Mouse (Mus musculus) bone marrow, adult 2 months (tissue): ENCODE results near the gene Hist1h2bh. TPM values are rescaled to one million over a fixed set of nuclear protein-coding genes. Genes with fewer than 3 reads are reported as not detected.
"Not testable (repeated sequence)": the region's sequence is repeated elsewhere in the genome, so short reads cannot be mapped to it uniquely, and the experiment has no call there.

Source experiments
- H3K27ac ChIP-seq: fragments of 200-500 bp; 2 replicates; pipeline ENCODE4 v1.5.1; 2012; ENCODE audit warnings: low read depth, mild to moderate bottlenecking, control low read depth, inconsistent platforms, low read length; ENCODE audit not compliant: control insufficient read depth, poor library complexity, insufficient read depth
- H3K4me1 ChIP-seq: fragments of 200-500 bp; 2 replicates; pipeline ENCODE4 v1.6.1; 2011; ENCODE audit warnings: low read length; ENCODE audit not compliant: control insufficient read depth, insufficient read depth
- H3K4me3 ChIP-seq: fragments of 200-500 bp; replicated peaks from 2 replicates; pipeline ENCODE3; 2011; ENCODE audit warnings: mild to moderate bottlenecking, low read depth, low read length, control low read depth; ENCODE audit not compliant: control insufficient read depth
- CTCF ChIP-seq: fragments of 200-500 bp; IDR thresholded peaks from 2 replicates; pipeline ENCODE4 v1.5.1; 2011; ENCODE audit warnings: low read length, control low read depth; ENCODE audit not compliant: control insufficient read depth, insufficient read depth
- POLR2A ChIP-seq: fragments of 200-500 bp; IDR thresholded peaks from 2 replicates; pipeline ENCODE4 v1.6.1; 2011; ENCODE audit warnings: low read depth, mild to moderate bottlenecking, control low read depth, low read length, borderline replicate concordance; ENCODE audit not compliant: control insufficient read depth
- WGBS: fragments of 180-500 bp; shearing (Covaris S2); methylation state at CpG from one replicate; pipeline ENCODE4 v1.1.7; 2018; 5-methylcytosine and 5-hydroxymethylcytosine counted together
- polyA plus RNA-seq: library from polyadenylated mRNA; stranded (reverse); fragments of >200 nt; gene quantifications from 2 replicates; pipeline ENCODE4 v1.2.4, GENCODE M21; 2011; ENCODE audit warnings: low replicate concordance; ENCODE audit not compliant: missing spikeins, insufficient read depth, insufficient read length

Hist1h2bh gene
- 6.8 and 11.4 TPM in 2 replicates for polyA plus RNA-seq

DNA sequence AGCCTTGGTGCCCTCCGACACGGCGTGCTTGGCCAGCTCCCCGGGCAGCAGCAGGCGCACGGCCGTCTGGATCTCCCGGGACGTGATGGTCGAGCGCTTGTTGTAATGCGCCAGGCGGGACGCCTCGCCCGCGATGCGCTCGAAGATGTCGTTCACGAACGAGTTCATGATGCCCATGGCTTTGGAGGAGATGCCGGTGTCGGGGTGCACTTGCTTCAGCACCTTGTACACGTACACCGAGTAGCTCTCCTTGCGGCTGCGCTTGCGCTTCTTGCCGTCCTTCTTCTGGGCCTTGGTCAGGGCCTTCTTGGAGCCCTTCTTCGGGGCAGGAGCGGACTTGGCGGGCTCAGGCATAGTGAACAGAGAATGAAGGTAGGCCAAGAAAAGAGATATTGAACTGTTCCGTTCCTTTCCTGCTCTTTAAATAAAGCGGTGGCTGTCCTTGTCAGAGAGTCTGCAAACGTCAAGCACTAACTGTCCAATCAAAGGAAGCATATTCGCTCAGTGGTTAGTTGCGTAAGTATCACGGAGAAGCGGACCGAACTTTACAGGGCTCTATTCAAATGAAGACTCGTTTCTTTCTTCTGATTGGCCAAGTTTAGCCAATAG, at the start of gene Hist1h2bh:
Gene Hist1h2bh, minus strand, starts transcription at position 394 of the 609 bp plus-strand sequence.
- H3K27ac ChIP-seq: peak within 1 kb of the TSS; percentile 98
- peak; percentile 92 for TF ChIP-seq POLR2A
- peak within 1 kb of the TSS; percentile 78 for H3K4me3 ChIP-seq
- not testable (repeated sequence) for H3K4me1 ChIP-seq
- under 1% methylated on average over 42 of the region's 42 CpGs for WGBS

DNA sequence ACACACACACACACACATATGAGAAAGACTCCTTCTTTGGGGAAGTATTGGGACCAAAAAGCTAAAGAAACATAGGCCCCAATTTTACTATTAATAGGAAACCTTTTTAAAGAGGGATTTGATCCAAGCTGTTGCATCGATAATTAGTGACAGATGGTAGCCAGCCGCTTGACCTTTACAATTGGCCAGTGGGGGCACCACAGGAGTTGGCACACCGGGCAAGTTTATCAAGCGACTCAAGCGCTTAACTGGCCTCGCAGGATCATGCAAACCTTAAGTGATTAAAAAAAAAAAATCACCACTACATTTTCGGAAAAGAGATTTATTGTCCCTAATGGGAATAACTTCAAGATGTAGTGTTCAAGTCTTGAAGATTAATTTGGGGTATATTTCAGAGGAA, 49.4 kb upstream of the Hist1h2bh start:
- 60% methylated on average over 7 of the region's 7 CpGs for WGBS
- Histone ChIP-seq H3K4me1 (peaks cover 3% of the 10 kb centered on the region; the same call in 1 of the 2 replicates), H3K4me3 (no peak overlapping the region), H3K27ac (no peak overlapping the region)
- no peak for TF ChIP-seq CTCF

DNA sequence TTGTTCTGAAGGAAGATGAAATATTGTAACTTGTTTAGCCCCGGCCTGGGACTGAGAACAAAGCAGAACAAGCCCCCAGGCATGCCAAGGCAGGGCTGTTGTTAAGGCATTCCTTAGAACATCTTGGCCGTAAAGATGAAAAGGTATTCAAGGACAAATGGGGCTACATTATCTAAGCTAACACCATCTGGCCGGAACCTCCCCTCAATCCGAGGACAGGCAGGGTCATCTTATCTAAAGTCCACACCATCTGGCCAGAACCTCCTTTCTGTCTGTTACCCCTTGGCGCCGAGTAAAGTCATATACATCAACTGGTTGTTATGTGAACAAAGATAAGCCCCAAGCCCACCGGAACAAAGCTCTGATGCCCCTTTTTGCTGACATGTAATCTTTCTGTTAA, 48.7 kb upstream of the Hist1h2bh start:
- H3K4me1 ChIP-seq, H3K27ac ChIP-seq, H3K4me3 ChIP-seq: not testable (repeated sequence)
- 71% methylated on average over 7 of the region's 7 CpGs for WGBS

DNA sequence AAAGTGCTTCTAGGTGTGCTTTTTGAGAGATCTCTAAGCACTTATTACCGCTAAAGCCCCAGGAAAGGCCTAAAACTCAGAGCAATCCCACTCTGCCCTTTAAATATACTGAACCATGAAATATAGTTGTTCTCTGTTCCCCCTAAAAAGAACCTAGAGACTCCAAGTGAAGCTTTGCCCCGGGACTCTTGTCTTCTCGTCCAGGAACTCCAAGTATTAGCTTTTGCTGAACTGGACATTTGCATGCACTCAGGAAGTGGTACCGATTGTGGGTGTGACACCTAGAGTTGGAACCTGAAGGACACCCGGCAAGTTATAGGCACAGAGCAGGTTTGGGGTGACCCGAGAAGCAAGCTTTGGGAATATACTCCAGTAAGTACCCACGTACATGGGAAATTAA, 48.0 kb upstream of the Hist1h2bh start:
- peaks cover 3% of the 10 kb centered on the region; the same call in 1 of the 2 replicates for H3K4me1 ChIP-seq
- H3K4me3 ChIP-seq: no peak overlapping the region
- TF ChIP-seq CTCF: no peak
- no peak for TF ChIP-seq POLR2A
- H3K27ac ChIP-seq: no peak overlapping the region
- 89% methylated on average over 7 of the region's 7 CpGs for WGBS

DNA sequence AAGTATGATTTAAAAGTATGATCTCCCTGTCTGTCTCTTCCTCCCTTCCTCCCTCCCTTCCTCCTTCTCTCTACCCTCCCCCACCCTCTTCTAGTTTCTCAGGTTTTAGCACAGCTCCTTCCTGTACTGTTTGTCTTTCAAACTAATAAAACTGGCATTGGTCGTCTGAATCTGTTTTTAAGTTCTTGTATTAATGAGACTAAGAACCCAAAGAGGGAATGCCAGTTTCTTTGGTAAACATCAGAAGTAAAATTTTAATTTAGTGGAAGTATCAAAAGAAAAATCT, 43.7 kb upstream of the Hist1h2bh start:
- TF ChIP-seq CTCF (no peak), POLR2A (no peak)
- Histone ChIP-seq H3K4me1 (peaks cover 3% of the 10 kb centered on the region; the same call in 1 of the 2 replicates), H3K27ac (peak overlapping the region; percentile 89), H3K4me3 (peak overlapping the region; percentile 56)
- WGBS: 4% methylated on average over 1 of the region's 1 CpGs

DNA sequence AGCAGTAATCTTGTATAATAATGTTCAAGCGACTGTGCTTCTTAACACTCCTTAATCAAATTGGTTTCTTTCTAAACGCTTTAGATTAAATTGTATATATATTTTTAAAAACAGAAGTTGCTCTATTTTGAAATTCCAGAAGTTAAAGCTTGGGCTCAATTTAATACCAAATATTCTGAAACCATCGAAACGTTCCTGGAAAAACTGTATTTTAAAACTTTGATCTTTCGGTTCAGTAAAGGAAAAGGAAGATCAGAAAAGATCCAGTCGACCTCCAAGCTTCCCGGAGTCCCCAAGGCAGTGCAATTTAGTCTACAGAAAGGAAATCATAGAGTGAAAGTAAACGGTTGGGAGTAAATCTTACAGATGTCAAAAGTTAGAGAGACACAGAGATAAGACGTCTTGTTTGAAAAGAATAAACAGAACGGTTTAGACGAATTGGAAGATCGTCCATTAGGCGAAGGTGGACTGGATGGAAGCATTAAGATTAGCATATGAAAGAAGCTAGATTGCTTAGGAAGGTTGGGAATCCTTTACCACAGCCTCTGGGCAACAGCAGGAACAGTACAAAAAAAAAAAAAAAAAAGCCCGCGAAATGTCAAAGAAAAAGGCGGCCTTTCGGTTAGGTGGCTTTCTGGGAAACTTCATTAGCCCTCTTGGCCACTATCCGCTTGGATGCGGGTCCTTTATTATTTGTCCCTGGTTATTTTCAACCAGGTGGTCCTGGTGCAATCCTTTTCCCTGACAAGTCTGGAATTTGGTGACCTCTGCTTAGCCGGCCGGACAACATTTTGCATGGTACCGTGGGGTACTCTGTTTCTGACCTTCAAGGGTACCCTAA, 43.1 kb upstream of the Hist1h2bh start:
- TF ChIP-seq POLR2A: no peak
- Histone ChIP-seq H3K4me3 (peak overlapping the region; percentile 56), H3K27ac (peak overlapping the region; percentile 89), H3K4me1 (peaks cover 3% of the 10 kb centered on the region; the same call in 1 of the 2 replicates)
- WGBS: 3% methylated on average over 22 of the region's 22 CpGs

DNA sequence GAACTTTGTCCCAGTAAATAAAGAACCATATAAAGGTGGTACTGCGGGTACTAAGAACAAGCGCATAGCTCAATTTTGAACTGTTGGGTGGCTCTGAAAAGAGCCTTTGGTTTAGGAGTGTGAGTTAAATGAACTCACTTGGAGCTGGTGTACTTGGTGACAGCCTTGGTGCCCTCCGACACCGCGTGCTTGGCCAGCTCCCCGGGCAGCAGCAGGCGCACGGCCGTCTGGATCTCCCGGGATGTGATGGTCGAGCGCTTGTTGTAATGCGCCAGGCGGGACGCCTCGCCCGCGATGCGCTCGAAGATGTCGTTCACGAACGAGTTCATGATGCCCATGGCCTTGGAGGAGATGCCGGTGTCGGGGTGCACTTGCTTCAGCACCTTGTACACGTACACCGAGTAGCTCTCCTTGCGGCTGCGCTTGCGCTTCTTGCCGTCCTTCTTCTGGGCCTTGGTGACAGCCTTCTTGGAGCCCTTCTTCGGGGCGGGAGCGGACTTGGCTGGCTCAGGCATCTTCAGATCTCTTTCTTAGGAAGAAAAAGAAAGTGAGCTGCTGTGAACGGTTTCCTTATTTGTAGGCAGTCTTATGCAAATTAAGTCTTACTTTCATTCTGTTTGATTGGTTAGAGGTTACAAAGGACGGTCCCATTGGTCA, 42.4 kb upstream of the Hist1h2bh start:
- TF ChIP-seq POLR2A: peak; percentile 92
- under 1% methylated on average over 35 of the region's 36 CpGs for WGBS
- Histone ChIP-seq H3K4me3 (peak overlapping the region; percentile 65), H3K27ac (peak overlapping the region; percentile 89)
- H3K4me1 ChIP-seq: not testable (repeated sequence)

DNA sequence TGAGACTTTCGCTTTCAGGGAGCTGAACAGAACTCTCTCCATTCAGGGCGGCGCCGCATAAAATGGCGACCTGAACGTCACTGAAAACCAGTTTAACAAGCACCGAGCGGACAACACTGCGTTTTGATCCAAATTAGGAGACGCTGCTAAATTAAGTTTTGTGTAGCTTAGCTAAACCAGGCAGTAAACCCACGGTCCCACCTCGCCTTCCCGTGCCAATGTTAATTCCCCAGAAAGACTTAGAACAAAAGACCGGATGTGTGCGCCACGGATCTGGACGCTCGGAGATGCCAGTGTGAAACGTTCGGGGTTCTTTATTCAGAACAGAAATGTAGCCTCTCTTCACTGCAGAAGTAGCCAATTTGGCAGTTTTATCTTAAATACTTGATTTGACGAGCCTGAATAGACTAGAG, 41.8 kb upstream of the Hist1h2bh start:
- no peak for TF ChIP-seq CTCF
- 0 out of 2 replicates have a peak, but pooled peaks have one; percentile 36 for TF ChIP-seq POLR2A
- peak overlapping the region; percentile 89 for H3K27ac ChIP-seq
- H3K4me1 ChIP-seq: peaks cover 3% of the 10 kb centered on the region; the same call in 1 of the 2 replicates
- WGBS: under 1% methylated on average over 21 of the region's 21 CpGs
- peak overlapping the region; percentile 65 for H3K4me3 ChIP-seq

DNA sequence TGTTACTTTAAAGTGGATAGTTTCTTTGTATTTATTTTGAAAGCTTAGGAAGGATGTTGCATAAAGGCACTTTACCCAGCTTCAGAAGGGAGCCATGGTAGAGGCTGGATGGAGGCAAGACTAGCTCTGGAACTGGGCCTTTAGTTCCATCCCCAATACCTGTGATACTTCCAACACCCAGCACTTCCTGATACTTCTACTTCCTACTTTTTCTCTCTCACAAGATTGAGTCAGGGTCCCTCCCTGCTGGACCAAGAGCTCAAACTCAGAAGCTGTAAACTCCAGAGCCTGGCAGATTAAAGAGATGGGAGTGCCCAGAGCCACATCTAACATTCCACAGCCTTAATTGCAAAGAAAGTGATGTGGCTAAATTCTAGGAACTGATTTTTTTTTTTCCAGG, 41.1 kb upstream of the Hist1h2bh start:
- Histone ChIP-seq H3K4me3 (peak overlapping the region; percentile 38), H3K27ac (peak overlapping the region; percentile 70), H3K4me1 (peaks cover 3% of the 10 kb centered on the region; the same call in 1 of the 2 replicates)
- TF ChIP-seq POLR2A (no peak), CTCF (no peak)
